Mouse (Mus musculus): Measurements from ENCODE around the gene Osbpl3.

GRCm38 (mm10) chr6:50262310-50262709, 193.7 kb downstream of the Osbpl3 start:
- TF ChIP-seq CTCF (IDR thresholded peaks at IDR 0.05; ENCODE audit: low read depth) (no peak), EP300 (optimal IDR thresholded peaks at IDR 0.05) (no peak)

Measured in stomach, postnatal 0 days (tissue).